19 mouse cellular contexts compared by ENCODE assay signal in the genomic region with DNA sequence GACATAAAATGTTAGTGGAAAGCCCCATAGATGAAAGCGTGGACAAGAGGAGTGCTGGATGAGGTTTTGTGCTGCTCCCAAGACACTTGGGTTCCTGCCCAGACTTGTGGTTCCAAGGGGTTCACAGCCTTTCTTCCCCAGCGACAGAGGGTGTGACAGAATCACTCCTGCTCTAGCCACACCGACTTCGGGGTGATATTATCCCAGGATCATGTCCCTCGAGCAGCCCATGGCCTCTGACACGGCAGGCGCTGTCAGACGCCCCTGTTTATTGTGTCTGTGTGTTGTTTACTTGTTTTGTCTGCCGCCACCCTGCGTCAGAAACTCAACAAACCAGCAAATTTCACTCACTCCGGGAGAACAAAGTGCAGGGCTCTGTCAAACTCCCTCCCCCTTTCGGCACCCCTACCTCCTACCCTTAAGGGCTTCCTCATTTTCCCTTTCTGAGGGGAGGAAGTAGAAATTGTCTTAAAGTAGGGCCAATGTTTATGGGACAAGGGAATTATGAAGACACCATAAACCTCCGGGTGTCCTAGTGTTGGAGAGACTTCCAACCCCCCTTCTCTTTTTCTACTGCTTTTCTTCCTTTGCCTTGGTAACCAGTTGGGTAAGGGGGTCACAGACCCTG. TPM values are rescaled to one million over a fixed set of nuclear protein-coding genes. Genes with fewer than 3 reads are reported as not detected.
DNase-seq lines count a peak whose midpoint lies in the region; ATAC-seq and TF ChIP-seq lines count a peak whose summit lies in the region.
"Had no signal": no experiment of that assay in that cellular context is flagged by ENCODE, and none has a peak within 500 bp of the region (broad histone marks: within the 10 kb centered on the region; RNA-seq: fewer than 3 reads in every experiment).

No protein-coding gene starts in this region.

- no peaks in the 10 kb centered on the region for H3K36me3 ChIP-seq in kidney, embryonic 15.5 days
- H3K36me3 ChIP-seq in hindbrain, embryonic 10.5 days = no peaks in the 10 kb centered on the region
- H3K36me3 ChIP-seq: embryonic facial prominence, embryonic 13.5 days; heart, embryonic 10.5 days; limb, embryonic 13.5 days had no signal

- 0 out of 2 replicates have a peak, but pooled peaks have one; percentile 11 for TF ChIP-seq POLR2A in olfactory bulb, adult 2 months (IDR thresholded peaks at IDR 0.05; ENCODE audit: insufficient read depth, low read depth, low read length)

- 0 out of 2 replicates have a peak overlapping the region, but pooled peaks have one; percentile 80 for H3K9ac ChIP-seq in kidney, embryonic 15.5 days
- H3K9ac ChIP-seq: embryonic facial prominence, embryonic 13.5 days; limb, embryonic 13.5 days; liver, postnatal 0 days had no signal

- peaks cover 76% of the 10 kb centered on the region for H3K27me3 ChIP-seq in kidney, embryonic 15.5 days
- peaks cover 100% of the 10 kb centered on the region for H3K27me3 ChIP-seq in hindbrain, embryonic 10.5 days (ENCODE audit: insufficient read depth, poor library complexity, severe bottlenecking)

- peak overlapping the region; percentile 78 for H3K4me2 ChIP-seq in kidney, embryonic 15.5 days
- H3K4me2 ChIP-seq: embryonic facial prominence, embryonic 13.5 days; limb, embryonic 13.5 days had no signal

- WGBS in kidney, embryonic 15.5 days = 16% methylated on average over 13 of the region's 13 CpGs
- WGBS in olfactory bulb, adult 2 months = 10% methylated on average over 13 of the region's 13 CpGs
- WGBS in hindbrain, embryonic 10.5 days = 2% methylated on average over 13 of the region's 13 CpGs

- H3K4me1 ChIP-seq in kidney, embryonic 15.5 days = peaks cover 92% of the 10 kb centered on the region
- peaks cover 9% of the 10 kb centered on the region; the same call in 1 of the 2 replicates for H3K4me1 ChIP-seq in olfactory bulb, adult 2 months (ENCODE audit: control insufficient read depth, insufficient read depth, low read length)
- peaks cover 9% of the 10 kb centered on the region for H3K4me1 ChIP-seq in hindbrain, embryonic 10.5 days (replicated peaks)

- peak overlapping the region; percentile 58 for H3K4me3 ChIP-seq in kidney, embryonic 15.5 days (replicated peaks)
- H3K4me3 ChIP-seq in olfactory bulb, adult 2 months (ENCODE audit: insufficient read depth, low read depth, low read length) = no peak overlapping the region
- no peak overlapping the region for H3K4me3 ChIP-seq in hindbrain, embryonic 10.5 days
- H3K4me3 ChIP-seq: embryonic facial prominence, embryonic 13.5 days; heart, embryonic 10.5 days; limb, embryonic 13.5 days had no signal

- H3K9me3 ChIP-seq in kidney, embryonic 15.5 days (replicated peaks) = no peaks in the 10 kb centered on the region
- no peaks in the 10 kb centered on the region for H3K9me3 ChIP-seq in hindbrain, embryonic 10.5 days
- H3K9me3 ChIP-seq: embryonic facial prominence, embryonic 13.5 days; heart, embryonic 10.5 days; limb, embryonic 13.5 days had no signal

- no peak for TF ChIP-seq CTCF in olfactory bulb, adult 2 months (IDR thresholded peaks at IDR 0.05; ENCODE audit: insufficient read depth, low read depth, low read length)

- peak overlapping the region; percentile 72 for H3K27ac ChIP-seq in kidney, embryonic 15.5 days
- no peak overlapping the region for H3K27ac ChIP-seq in olfactory bulb, adult 2 months (ENCODE audit: insufficient read depth, low read depth, low read length)
- H3K27ac ChIP-seq in hindbrain, embryonic 10.5 days = no peak overlapping the region
- H3K27ac ChIP-seq: embryonic facial prominence, embryonic 13.5 days; heart, embryonic 10.5 days; limb, embryonic 13.5 days had no signal

- no peak for ATAC-seq in kidney, embryonic 15.5 days (replicated peaks; ENCODE audit: low FRiP score)
- ATAC-seq: liver, postnatal 0 days had no signal

- no peak for DNase-seq in kidney, adult 8-10 months
- peak; percentile 39 for DNase-seq in NIH3T3 (ENCODE audit: low read depth)
- peak; percentile 63 for DNase-seq in kidney, postnatal 10 days
- no peak for DNase-seq in cerebellum, adult 9-11 months
- DNase-seq in layer of hippocampus, postnatal 14 days (ENCODE audit: low spot score in 2 of 2) = no peak
- no peak for DNase-seq in hindbrain, embryonic 10.5 days (ENCODE audit: low spot score)
- DNase-seq: cerebellum, postnatal 25 days; layer of hippocampus, postnatal 36 days; liver, postnatal 0 days; lung, postnatal 36 days; right cerebral cortex, postnatal 14 days had no signal

RNA-seq across cellular contexts. Expression of gene Hoxc6, which starts 4.9 kb away (rescaled TPM):
- 10.9 and 11.0 TPM in 2 replicates for polyA plus RNA-seq in kidney, embryonic 15.5 days (2015; fragmentation: Nextera tagmentation; extraction: Ambion mirVana)
- polyA plus RNA-seq in olfactory bulb, adult 2 months (2012; ENCODE audit: insufficient read depth, insufficient read length, low replicate concordance, missing spikeins) = not detected in 2 replicates
- total RNA-seq in layer of hippocampus, postnatal 14 days (2021) = not detected
- polyA plus RNA-seq in hindbrain, embryonic 10.5 days (2016; fragmentation: Nextera tagmentation; extraction: Ambion mirVana) = not detected in 2 replicates
- total RNA-seq: heart, postnatal 25 days; layer of hippocampus, postnatal 36 days; midbrain, postnatal 0 days had no signal
- polyA plus RNA-seq: embryonic facial prominence, embryonic 13.5 days; forebrain, embryonic 11.5 days; liver, postnatal 0 days; midbrain, postnatal 0 days had no signal

RNA-seq across cellular contexts. Expression of gene Hoxc8, which starts 12.5 kb away (rescaled TPM):
- 8.7 and 11.1 TPM in 2 replicates for polyA plus RNA-seq in kidney, embryonic 15.5 days (2015; fragmentation: Nextera tagmentation; extraction: Ambion mirVana)
- polyA plus RNA-seq in olfactory bulb, adult 2 months (2012; ENCODE audit: insufficient read depth, insufficient read length, low replicate concordance, missing spikeins) = not detected in 2 replicates
- not detected for total RNA-seq in layer of hippocampus, postnatal 14 days (2021)
- not detected in 2 replicates for polyA plus RNA-seq in hindbrain, embryonic 10.5 days (2016; fragmentation: Nextera tagmentation; extraction: Ambion mirVana)
- total RNA-seq: heart, postnatal 25 days; layer of hippocampus, postnatal 36 days; midbrain, postnatal 0 days had no signal
- polyA plus RNA-seq: embryonic facial prominence, embryonic 13.5 days; forebrain, embryonic 11.5 days; liver, postnatal 0 days; midbrain, postnatal 0 days had no signal

RNA-seq across cellular contexts. Expression of gene Hoxc4, which starts 15.8 kb away (rescaled TPM):
- polyA plus RNA-seq in kidney, embryonic 15.5 days (2015; fragmentation: Nextera tagmentation; extraction: Ambion mirVana) = 7.9 and 10.2 TPM in 2 replicates
- not detected in 2 replicates for polyA plus RNA-seq in olfactory bulb, adult 2 months (2012; ENCODE audit: insufficient read depth, insufficient read length, low replicate concordance, missing spikeins)
- total RNA-seq in layer of hippocampus, postnatal 14 days (2021) = not detected
- 1.5 and 29.6 TPM in 2 replicates for polyA plus RNA-seq in hindbrain, embryonic 10.5 days (2016; fragmentation: Nextera tagmentation; extraction: Ambion mirVana)
- total RNA-seq: heart, postnatal 25 days; layer of hippocampus, postnatal 36 days had no signal
- polyA plus RNA-seq: forebrain, embryonic 11.5 days; midbrain, postnatal 0 days had no signal

RNA-seq across cellular contexts. Expression of gene Hoxc9, which starts 26.7 kb away (rescaled TPM):
- polyA plus RNA-seq in kidney, embryonic 15.5 days (2015; fragmentation: Nextera tagmentation; extraction: Ambion mirVana) = 10.0 and 10.7 TPM in 2 replicates
- polyA plus RNA-seq in olfactory bulb, adult 2 months (2012; ENCODE audit: insufficient read depth, insufficient read length, low replicate concordance, missing spikeins) = not detected in 2 replicates
- total RNA-seq in layer of hippocampus, postnatal 14 days (2021) = not detected
- polyA plus RNA-seq in hindbrain, embryonic 10.5 days (2016; fragmentation: Nextera tagmentation; extraction: Ambion mirVana) = not detected in 2 replicates
- total RNA-seq: heart, postnatal 25 days; layer of hippocampus, postnatal 36 days; midbrain, postnatal 0 days had no signal
- polyA plus RNA-seq: embryonic facial prominence, embryonic 13.5 days; forebrain, embryonic 11.5 days; liver, postnatal 0 days; midbrain, postnatal 0 days had no signal

RNA-seq across cellular contexts. Expression of gene Hoxc5, which starts 35.7 kb away (rescaled TPM):
- 3.6 and 4.8 TPM in 2 replicates for polyA plus RNA-seq in kidney, embryonic 15.5 days (2015; fragmentation: Nextera tagmentation; extraction: Ambion mirVana)
- not detected in 2 replicates for polyA plus RNA-seq in olfactory bulb, adult 2 months (2012; ENCODE audit: insufficient read depth, insufficient read length, low replicate concordance, missing spikeins)
- total RNA-seq in layer of hippocampus, postnatal 14 days (2021) = not detected
- polyA plus RNA-seq in hindbrain, embryonic 10.5 days (2016; fragmentation: Nextera tagmentation; extraction: Ambion mirVana) = 0.37 and 10.8 TPM in 2 replicates
- total RNA-seq: heart, postnatal 25 days; layer of hippocampus, postnatal 36 days had no signal
- polyA plus RNA-seq: forebrain, embryonic 11.5 days; liver, postnatal 0 days; midbrain, postnatal 0 days had no signal

Comparison
In these comparisons a context has a peak if more than half of its experiments do, and no peak if none do; other contexts are left out.
1. DNase-seq: peak in NIH3T3 (single experiment) and kidney, postnatal 10 days (single experiment); none in kidney, adult 8-10 months (0 of 2), cerebellum, adult 9-11 months (single experiment), layer of hippocampus, postnatal 14 days (0 of 2) and hindbrain, embryonic 10.5 days (single experiment).
2. RNA of gene Hoxc6, which starts 4.9 kb away (polyA plus RNA-seq): 10.9 to 11.0 TPM in kidney, embryonic 15.5 days; not detected in olfactory bulb, adult 2 months and not detected in hindbrain, embryonic 10.5 days; every median in the first group is over 10 times any median in the second.